Mouse (Mus musculus): ENCODE measurements around the gene Msh6. TPM values are rescaled to one million over a fixed set of nuclear protein-coding genes. Genes with fewer than 3 reads are reported as not detected.
A peak's percentile ranks its signal among the peaks of the same experiment; 100 is the strongest.
"Not testable (repeated sequence)": the region's sequence is repeated elsewhere in the genome, so short reads cannot be mapped to it uniquely, and the experiment has no call there.

Msh6 gene
- polyA plus RNA-seq, 1 experiment from 2014 or later, result 11.6 TPM

- Histone ChIP-seq H3K4me1 (replicated peaks; ENCODE audit: control insufficient read depth, insufficient read depth) (no peaks in the 10 kb centered on the region), H3K4me2 (replicated peaks; ENCODE audit: low read depth) (no peak overlapping the region), H3K36me3 (ENCODE audit: control insufficient read depth, insufficient read depth, low read length) (no peaks in the 10 kb centered on the region), H3K9me3 (ENCODE audit: control insufficient read depth, low read length) (no peaks in the 10 kb centered on the region), H3K9ac (ENCODE audit: low read length) (no peak overlapping the region), H3K27ac (replicated peaks) (no peak overlapping the region), H3K27me3 (ENCODE audit: control insufficient read depth, insufficient read depth, low read length) (no peaks in the 10 kb centered on the region), H3K4me3 (ENCODE audit: low read depth, low read length) (no peak overlapping the region)
- DNase-seq (ENCODE audit: low spot score) (no peak), ATAC-seq (ENCODE audit: low FRiP score, low TSS enrichment) (no peak)
- 67% methylated on average over 12 of the region's 12 CpGs for WGBS
- TF ChIP-seq EP300 (optimal IDR thresholded peaks at IDR 0.05), result no peak
- TF ChIP-seq CTCF (IDR thresholded peaks at IDR 0.05; ENCODE audit: low read depth), result no peak
Measured at GRCm38 (mm10) chr17:87957096-87957840, 17.6 kb upstream of the Msh6 start.

DNA sequence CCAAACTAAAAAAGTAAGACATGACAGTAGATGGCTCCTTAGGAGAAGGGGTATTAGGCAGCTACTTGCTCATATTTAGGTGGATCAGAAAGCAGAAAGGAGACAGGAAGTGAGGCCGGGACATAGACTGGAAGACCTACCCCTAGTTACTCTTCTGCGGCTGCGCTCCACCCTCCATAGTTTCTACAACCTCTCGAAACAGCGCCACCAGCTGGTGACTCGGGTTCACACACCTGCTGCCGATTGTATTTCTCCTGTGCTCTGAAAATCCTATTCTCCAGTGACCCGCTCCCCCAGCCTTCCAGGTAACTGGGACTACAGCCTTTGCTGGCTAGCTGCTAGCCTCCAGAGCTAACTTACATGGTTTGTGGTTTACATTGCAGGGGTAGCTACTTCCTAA, 16.6 kb upstream of the Msh6 start:
- WGBS, result 67% methylated on average over 8 of the region's 8 CpGs
- no peak overlapping the region for H3K9ac ChIP-seq (ENCODE audit: low read length)
- no peaks in the 10 kb centered on the region for H3K27me3 ChIP-seq (ENCODE audit: control insufficient read depth, insufficient read depth, low read length)
- H3K9me3 ChIP-seq (ENCODE audit: control insufficient read depth, low read length), result no peaks in the 10 kb centered on the region
- H3K4me1 ChIP-seq (replicated peaks; ENCODE audit: control insufficient read depth, insufficient read depth), result no peaks in the 10 kb centered on the region
- no peak overlapping the region for H3K4me3 ChIP-seq (ENCODE audit: low read depth, low read length)
- H3K4me2 ChIP-seq (replicated peaks; ENCODE audit: low read depth), result no peak overlapping the region
- DNase-seq (ENCODE audit: low spot score) (no peak), ATAC-seq (ENCODE audit: low FRiP score, low TSS enrichment) (no peak)
- H3K27ac ChIP-seq (replicated peaks), result no peak overlapping the region
- peak; percentile 33 for TF ChIP-seq CTCF (IDR thresholded peaks at IDR 0.05; ENCODE audit: low read depth)
- no peak for TF ChIP-seq EP300 (optimal IDR thresholded peaks at IDR 0.05)
- H3K36me3 ChIP-seq (ENCODE audit: control insufficient read depth, insufficient read depth, low read length), result no peaks in the 10 kb centered on the region

- H3K4me1 ChIP-seq (replicated peaks; ENCODE audit: control insufficient read depth, insufficient read depth); H3K27ac ChIP-seq (replicated peaks); H3K9ac ChIP-seq (ENCODE audit: low read length); H3K27me3 ChIP-seq (ENCODE audit: control insufficient read depth, insufficient read depth, low read length); H3K4me2 ChIP-seq (replicated peaks; ENCODE audit: low read depth); H3K36me3 ChIP-seq (ENCODE audit: control insufficient read depth, insufficient read depth, low read length); H3K4me3 ChIP-seq (ENCODE audit: low read depth, low read length); ATAC-seq (ENCODE audit: low FRiP score, low TSS enrichment); H3K9me3 ChIP-seq (ENCODE audit: control insufficient read depth, low read length); DNase-seq (ENCODE audit: low spot score): not testable (repeated sequence)
- 92% methylated on average over 11 of the region's 11 CpGs for WGBS
Measured at GRCm38 (mm10) chr17:87959406-87959805, 15.5 kb upstream of the Msh6 start.

GRCm38 (mm10) chr17:87959931-87960330, 14.9 kb upstream of the Msh6 start:
- not testable (repeated sequence) for H3K27me3 ChIP-seq (ENCODE audit: control insufficient read depth, insufficient read depth, low read length); H3K4me3 ChIP-seq (ENCODE audit: low read depth, low read length); DNase-seq (ENCODE audit: low spot score); H3K4me1 ChIP-seq (replicated peaks; ENCODE audit: control insufficient read depth, insufficient read depth); H3K27ac ChIP-seq (replicated peaks); H3K9me3 ChIP-seq (ENCODE audit: control insufficient read depth, low read length); H3K4me2 ChIP-seq (replicated peaks; ENCODE audit: low read depth); H3K36me3 ChIP-seq (ENCODE audit: control insufficient read depth, insufficient read depth, low read length); H3K9ac ChIP-seq (ENCODE audit: low read length); ATAC-seq (ENCODE audit: low FRiP score, low TSS enrichment)
- 70% methylated on average over 5 of the region's 5 CpGs for whole genome bisulfite sequencing

GRCm38 (mm10) chr17:87963081-87964075, 11.5 kb upstream of the Msh6 start:
- no peaks in the 10 kb centered on the region for H3K27me3 ChIP-seq (ENCODE audit: control insufficient read depth, insufficient read depth, low read length)
- H3K4me1 ChIP-seq (replicated peaks; ENCODE audit: control insufficient read depth, insufficient read depth), result no peaks in the 10 kb centered on the region
- WGBS, result 90% methylated on average over 13 of the region's 14 CpGs

DNA sequence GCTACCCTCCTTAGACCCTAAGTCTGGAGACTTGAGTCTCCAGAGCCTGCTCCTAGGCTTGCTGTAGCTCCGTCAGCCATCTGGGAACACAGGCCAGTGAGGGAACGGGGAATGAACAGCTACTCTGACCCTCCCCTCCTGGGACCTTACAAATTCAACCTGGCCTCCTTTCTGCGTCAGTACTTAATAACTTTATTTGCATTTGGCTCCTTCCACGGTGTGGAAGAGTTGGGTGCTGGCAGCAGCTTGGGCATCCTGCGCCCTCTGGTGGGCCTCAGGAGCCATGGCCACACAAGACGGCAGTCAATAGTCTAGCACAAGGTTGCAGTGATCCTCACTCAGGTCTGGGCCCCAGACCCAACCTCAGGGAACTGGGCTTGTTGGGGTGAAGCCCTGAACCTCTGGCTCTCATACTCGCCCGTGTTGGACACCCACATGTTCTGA, 6.4 kb upstream of the Msh6 start:
- H3K9ac ChIP-seq (ENCODE audit: low read length); H3K9me3 ChIP-seq (ENCODE audit: control insufficient read depth, low read length); H3K4me2 ChIP-seq (replicated peaks; ENCODE audit: low read depth); H3K4me3 ChIP-seq (ENCODE audit: low read depth, low read length); H3K36me3 ChIP-seq (ENCODE audit: control insufficient read depth, insufficient read depth, low read length); H3K4me1 ChIP-seq (replicated peaks; ENCODE audit: control insufficient read depth, insufficient read depth); H3K27me3 ChIP-seq (ENCODE audit: control insufficient read depth, insufficient read depth, low read length); H3K27ac ChIP-seq (replicated peaks); DNase-seq (ENCODE audit: low spot score): not testable (repeated sequence)
- TF ChIP-seq CTCF (IDR thresholded peaks at IDR 0.05; ENCODE audit: low read depth), result peak; percentile 49
- WGBS, result 34% methylated on average over 6 of the region's 8 CpGs
- peak; percentile 88 for ATAC-seq (ENCODE audit: low FRiP score, low TSS enrichment)

More at GRCm38 (mm10) chr17:87963081-87964075, 11.5 kb upstream of the Msh6 start:
- no peak for TF ChIP-seq CTCF (IDR thresholded peaks at IDR 0.05; ENCODE audit: low read depth)
- TF ChIP-seq EP300 (optimal IDR thresholded peaks at IDR 0.05), result no peak
- DNase-seq (ENCODE audit: low spot score) (no peak), ATAC-seq (ENCODE audit: low FRiP score, low TSS enrichment) (no peak)
- H3K9me3 ChIP-seq (ENCODE audit: control insufficient read depth, low read length), result no peaks in the 10 kb centered on the region
- no peaks in the 10 kb centered on the region for H3K36me3 ChIP-seq (ENCODE audit: control insufficient read depth, insufficient read depth, low read length)
- H3K27ac ChIP-seq (replicated peaks), result no peak overlapping the region
- no peak overlapping the region for H3K4me2 ChIP-seq (replicated peaks; ENCODE audit: low read depth)
- H3K4me3 ChIP-seq (ENCODE audit: low read depth, low read length), result no peak overlapping the region
- H3K9ac ChIP-seq (ENCODE audit: low read length), result no peak overlapping the region

DNA sequence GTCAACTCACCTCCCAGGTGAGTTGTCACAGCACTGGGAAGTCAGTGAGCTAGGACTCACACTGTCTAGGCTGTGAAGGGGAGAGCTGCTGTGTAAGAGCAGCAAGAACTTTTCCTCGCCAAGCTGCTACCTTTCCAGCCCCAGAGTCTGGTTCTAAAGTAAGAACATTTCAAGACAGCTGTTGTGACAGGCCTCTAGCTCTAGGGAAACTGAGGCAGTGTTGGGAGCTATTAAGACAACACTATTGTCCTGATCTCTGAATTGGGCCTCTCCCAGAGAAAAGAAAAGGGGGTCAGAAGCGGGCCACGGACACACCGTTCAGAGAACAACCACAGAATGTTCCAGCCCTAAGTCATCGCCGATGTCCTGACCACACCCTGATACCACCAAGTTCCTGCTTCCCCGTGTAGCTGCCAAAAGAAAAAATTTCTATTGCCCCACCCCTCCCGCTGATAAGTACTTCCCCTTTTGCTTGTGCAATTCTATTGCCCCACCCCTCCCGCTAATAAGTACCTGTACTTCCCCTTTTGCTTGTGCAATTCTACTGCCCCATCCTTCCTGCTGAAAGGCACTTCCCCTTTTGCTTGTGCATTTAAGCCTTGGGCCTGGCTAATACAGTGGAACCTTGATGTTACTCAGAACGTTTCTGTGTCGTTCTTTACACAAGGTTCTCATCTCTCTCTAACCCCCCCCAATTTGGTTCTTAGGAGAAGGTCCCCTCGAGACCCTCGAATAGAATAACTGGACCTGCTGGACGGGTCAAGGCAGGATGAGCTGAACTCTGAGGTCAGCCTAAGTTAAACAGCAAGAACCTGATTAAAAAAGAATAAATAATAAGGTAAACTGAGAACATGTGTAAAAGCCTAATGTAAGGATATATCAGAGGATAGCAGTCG, 2.9 kb upstream of the Msh6 start:
- 73% methylated on average over 15 of the region's 15 CpGs for WGBS
- not testable (repeated sequence) for H3K4me1 ChIP-seq (replicated peaks; ENCODE audit: control insufficient read depth, insufficient read depth); H3K27me3 ChIP-seq (ENCODE audit: control insufficient read depth, insufficient read depth, low read length); H3K4me3 ChIP-seq (ENCODE audit: low read depth, low read length); H3K4me2 ChIP-seq (replicated peaks; ENCODE audit: low read depth); H3K36me3 ChIP-seq (ENCODE audit: control insufficient read depth, insufficient read depth, low read length); DNase-seq (ENCODE audit: low spot score); H3K9me3 ChIP-seq (ENCODE audit: control insufficient read depth, low read length); H3K27ac ChIP-seq (replicated peaks); H3K9ac ChIP-seq (ENCODE audit: low read length); ATAC-seq (ENCODE audit: low FRiP score, low TSS enrichment)
